Mouse (Mus musculus) left cerebral cortex, postnatal 4 days (tissue): Measurements from ENCODE around the gene Klk1b4. TPM values are rescaled to one million over a fixed set of nuclear protein-coding genes. Genes with fewer than 3 reads are reported as not detected.
"Not testable (repeated sequence)": the region's sequence is repeated elsewhere in the genome, so short reads cannot be mapped to it uniquely, and the experiment has no call there.

ENCODE experiments used
- DNase-seq: peaks from one replicate; pipeline ENCODE4 v3.0.0-alpha.2; 2022
- intact Hi-C: fragments of 180-260 bp; cut with DNase I; formaldehyde crosslinking; loops from one replicate; pipeline ENCODE4 v1.15.1; 2025
- total RNA-seq, 2 experiments: library from RNA; stranded (reverse); gene quantifications; 2 replicates each; pipeline ENCODE4 v1.2.3; 2021

Gene Klk1b4
- not detected for total RNA-seq

DNA sequence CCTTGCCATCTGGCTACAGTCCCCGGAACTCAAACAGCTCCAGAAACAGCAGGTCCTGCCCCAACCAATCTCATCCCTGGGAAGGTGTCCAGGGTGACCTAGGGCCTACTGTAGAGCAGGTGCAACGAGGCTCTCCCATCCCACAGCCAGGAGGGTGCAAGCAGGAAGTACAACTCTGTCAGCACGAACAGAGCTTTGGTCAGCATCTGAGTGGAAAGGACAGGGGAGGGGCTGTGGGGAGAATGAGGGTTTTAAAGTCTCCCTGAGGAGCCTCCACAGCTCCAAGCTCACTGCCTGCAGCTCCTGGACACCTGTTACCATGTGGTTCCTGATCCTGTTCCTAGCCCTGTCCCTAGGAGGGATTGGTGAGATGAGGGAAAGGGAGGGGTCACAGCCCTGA lies at the start of gene Klk1b4:
Gene Klk1b4, plus strand, starts transcription at position 301 of the 400 bp plus-strand sequence.
- DNase-seq, intact Hi-C loops: not testable (repeated sequence)

DNA sequence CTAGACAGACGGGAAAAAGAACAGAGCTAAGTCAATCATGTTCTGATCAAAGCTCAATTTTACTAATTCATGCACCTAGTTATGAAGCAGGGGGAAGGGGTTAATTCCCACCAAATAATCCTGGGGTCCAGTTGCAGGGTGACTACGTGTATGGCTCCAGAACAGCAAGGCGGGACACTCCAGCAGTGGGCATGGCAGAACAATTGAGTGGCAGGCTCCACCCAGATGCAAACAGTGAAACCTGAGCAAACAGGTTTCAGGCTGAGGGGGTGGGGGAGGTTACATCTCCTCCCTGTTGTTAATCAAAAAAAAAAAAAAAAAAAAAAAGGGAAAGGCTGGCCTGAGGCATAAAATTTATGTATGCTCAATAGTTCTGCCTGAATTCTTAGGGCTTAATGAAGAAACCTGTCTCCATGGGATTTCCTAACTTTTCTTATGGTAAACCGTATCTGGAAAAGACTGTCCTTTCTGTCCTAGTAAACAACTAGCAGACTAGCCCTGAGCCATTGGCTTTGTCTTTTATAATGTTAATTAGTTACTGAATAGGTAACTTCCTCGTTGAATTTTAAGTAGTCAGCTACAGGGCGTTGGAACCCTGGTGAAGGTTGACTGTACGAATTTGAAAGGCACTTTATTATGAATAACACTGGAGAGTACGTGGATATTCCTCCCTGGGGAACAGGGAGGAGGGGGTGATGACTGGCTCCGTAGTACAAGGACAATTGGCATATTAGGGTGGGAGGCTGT lies 27.8 kb upstream of the Klk1b4 start:
- DNase-seq: no peak
- intact Hi-C loops: no loop called here

GRCm38 (mm10) chr7:44186516-44186915 lies 20.7 kb upstream of the Klk1b4 start:
- intact Hi-C loops, DNase-seq: not testable (repeated sequence)

- DNase-seq, intact Hi-C loops: not testable (repeated sequence)
Measured at GRCm38 (mm10) chr7:44187936-44188335, 19.3 kb upstream of the Klk1b4 start, which contains the start of gene Klk1b24. Klk1b24 (plus strand) TSS chr7:44188236.

DNA sequence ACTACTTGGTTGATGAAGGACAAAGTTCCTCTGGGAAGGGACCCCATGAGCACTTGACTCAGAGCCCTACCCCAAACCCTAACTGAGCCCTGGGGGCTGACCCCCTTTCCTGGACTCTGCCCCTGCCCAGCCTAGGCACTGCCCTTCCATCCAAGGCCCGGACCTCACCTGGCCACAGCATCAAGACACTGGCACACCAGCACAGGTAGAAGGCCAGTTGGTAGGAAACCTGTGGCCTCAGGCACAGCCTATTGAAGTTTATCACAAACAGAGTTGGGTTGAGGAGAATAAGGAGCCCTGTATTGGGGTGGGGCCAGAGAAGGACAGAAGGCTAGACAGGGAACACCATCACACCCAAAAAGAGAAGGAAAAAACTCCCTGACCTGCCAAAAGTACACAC lies 13.8 kb upstream of the Klk1b4 start:
- intact Hi-C loops, DNase-seq: not testable (repeated sequence)

DNA sequence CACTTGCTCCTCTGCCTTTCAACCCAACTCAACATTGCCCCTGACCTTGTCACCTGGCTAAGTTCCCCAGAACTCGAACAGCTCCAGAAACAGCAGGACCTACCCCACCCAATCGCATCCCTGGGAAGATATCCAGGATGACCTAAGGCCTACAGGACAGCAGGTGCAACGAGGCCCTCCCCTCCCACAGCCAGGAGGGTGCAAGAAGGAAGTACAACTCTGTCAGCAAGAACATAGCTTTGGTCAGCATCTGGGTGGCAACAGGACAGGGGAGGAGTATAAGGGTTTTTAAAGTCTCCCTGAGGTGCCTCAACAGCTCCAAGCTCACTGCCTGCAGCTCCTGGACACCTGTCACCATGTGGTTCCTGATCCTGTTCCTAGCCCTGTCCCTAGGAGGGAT lies 9.3 kb upstream of the Klk1b4 start, which contains the start of gene Klk1b3:
Gene Klk1b3, plus strand, starts transcription at position 301 of the 400 bp plus-strand sequence.
- intact Hi-C loops: no loop called here
- no peak for DNase-seq

GRCm38 (mm10) chr7:44208307-44208706 lies 1.1 kb downstream of the Klk1b4 start:
- no peak for DNase-seq
- intact Hi-C loops: no loop called here

DNA sequence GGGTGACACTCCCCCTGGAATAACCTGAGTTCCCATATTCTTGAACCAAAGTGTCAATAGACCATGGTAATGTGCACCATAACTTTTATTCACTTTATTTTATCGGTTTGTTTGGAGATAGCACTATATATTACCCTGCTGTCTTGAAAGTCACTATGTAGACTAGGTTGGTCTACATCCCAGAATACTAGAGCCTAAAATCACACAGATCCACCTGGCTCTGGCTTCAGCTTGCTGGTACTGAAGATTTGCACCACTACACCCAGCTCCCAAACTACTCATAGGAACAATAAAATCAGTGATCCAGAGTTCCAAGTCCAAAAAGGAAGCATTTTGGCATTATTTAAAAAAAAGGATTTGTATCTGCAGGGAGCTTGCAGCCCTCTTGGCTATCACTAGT lies 8.4 kb downstream of the Klk1b4 start, which contains the start of gene Klk1b5:
Gene Klk1b5, plus strand, starts transcription at position 301 of the 400 bp plus-strand sequence.
- DNase-seq: no peak
- intact Hi-C loops: no loop called here

DNA sequence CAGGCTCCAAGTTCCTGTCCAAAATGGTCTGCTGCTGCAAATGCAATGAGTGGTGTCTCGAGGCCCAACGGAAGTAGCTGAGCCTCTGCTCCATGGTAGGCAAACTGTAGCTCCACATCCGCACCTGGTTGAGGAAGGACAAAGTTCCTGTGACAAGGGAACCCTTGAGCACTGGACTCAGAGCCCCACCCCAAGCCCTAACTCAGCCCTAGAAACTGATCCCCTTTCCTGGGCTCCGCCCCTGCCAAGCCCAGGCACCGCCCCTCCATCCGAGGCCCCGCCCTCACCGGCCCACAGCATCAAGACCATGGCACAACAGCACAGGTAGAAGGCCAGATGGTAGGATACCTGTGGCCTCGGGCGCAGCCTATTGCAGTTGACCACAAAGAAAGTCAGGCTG lies 14.4 kb downstream of the Klk1b4 start:
- intact Hi-C loops: not testable (repeated sequence)

GRCm38 (mm10) chr7:44222335-44222734 lies 15.1 kb downstream of the Klk1b4 start:
- intact Hi-C loops, DNase-seq: not testable (repeated sequence)

More for the DNA sequence above, 14.4 kb downstream of the Klk1b4 start:
- DNase-seq: not testable (repeated sequence)

GRCm38 (mm10) chr7:44225076-44225475 lies 17.8 kb downstream of the Klk1b4 start, which contains the start of gene Klk1:
Klk1 (plus strand) TSS chr7:44225360.
- intact Hi-C loops: no loop called here
- no peak for DNase-seq

DNA sequence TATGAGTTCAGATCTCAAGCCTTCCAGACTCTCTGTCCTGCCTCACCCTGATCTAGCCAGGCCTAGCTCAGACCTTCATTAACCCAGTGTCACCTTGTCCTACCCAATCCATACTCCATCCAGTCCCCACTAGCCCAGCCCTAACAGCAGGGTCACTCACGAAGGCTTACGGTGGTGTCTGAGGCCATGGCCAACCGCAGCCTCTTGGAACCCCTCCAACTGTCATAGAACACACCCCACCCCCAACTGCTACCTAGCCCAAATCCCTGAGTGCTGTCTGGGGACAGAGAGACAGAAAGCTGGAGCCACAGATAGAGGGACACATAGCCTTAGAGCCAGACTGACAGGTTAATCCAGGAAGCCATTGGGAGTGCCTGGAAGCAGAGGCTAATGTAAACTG lies 28.7 kb downstream of the Klk1b4 start, which contains the start of gene Gm36864:
Gene Gm36864, plus strand, starts transcription at position 269 of the 400 bp plus-strand sequence.
- intact Hi-C loops: no loop called here
- DNase-seq: no peak

GRCm38 (mm10) chr7:44239913-44240312 lies 32.7 kb downstream of the Klk1b4 start:
- DNase-seq: no peak
- intact Hi-C loops: no loop called here

DNA sequence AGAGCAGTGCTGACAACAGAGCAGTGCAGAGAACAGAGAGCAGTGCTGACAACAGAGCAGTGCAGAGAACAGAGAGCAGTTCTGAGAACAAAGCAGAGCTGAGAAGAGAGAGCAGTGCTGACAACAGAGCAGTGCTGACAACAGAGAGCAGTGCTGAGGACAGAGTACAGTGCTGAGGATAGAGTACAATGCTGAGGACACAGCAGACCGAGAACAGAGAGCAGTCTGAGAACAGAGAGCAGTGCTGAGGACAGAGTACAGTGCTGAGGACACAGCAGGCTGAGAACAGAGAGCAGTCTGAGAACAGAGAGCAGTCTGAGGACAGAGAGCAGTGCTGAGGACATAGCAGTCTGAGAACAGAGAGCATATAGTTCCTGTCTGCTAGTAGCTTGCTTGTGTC lies 33.5 kb downstream of the Klk1b4 start:
- intact Hi-C loops: no loop called here
- DNase-seq: no peak

DNA sequence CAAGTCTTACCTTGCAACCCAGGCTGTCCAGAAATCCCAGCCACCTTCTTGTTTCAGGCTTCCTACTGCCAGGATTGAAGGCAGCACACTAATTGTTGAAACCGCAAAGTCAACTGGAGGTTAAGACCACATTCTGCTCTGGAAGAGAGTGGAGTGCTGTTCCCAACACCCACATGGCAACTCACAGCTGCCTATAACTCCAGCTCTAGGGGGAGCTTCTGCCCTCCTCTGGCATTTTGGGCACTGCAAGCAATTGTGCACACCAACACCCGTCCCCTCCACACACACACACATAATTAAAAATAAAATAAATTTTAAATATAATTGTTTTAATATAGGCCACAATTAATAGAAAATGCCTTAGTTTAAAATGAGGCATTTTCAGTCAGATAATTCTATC lies 33.9 kb downstream of the Klk1b4 start:
- intact Hi-C loops: no loop called here
- DNase-seq: no peak

- DNase-seq: no peak
- intact Hi-C loops: no loop called here
Measured at GRCm38 (mm10) chr7:44244080-44244479, 36.8 kb downstream of the Klk1b4 start.

DNA sequence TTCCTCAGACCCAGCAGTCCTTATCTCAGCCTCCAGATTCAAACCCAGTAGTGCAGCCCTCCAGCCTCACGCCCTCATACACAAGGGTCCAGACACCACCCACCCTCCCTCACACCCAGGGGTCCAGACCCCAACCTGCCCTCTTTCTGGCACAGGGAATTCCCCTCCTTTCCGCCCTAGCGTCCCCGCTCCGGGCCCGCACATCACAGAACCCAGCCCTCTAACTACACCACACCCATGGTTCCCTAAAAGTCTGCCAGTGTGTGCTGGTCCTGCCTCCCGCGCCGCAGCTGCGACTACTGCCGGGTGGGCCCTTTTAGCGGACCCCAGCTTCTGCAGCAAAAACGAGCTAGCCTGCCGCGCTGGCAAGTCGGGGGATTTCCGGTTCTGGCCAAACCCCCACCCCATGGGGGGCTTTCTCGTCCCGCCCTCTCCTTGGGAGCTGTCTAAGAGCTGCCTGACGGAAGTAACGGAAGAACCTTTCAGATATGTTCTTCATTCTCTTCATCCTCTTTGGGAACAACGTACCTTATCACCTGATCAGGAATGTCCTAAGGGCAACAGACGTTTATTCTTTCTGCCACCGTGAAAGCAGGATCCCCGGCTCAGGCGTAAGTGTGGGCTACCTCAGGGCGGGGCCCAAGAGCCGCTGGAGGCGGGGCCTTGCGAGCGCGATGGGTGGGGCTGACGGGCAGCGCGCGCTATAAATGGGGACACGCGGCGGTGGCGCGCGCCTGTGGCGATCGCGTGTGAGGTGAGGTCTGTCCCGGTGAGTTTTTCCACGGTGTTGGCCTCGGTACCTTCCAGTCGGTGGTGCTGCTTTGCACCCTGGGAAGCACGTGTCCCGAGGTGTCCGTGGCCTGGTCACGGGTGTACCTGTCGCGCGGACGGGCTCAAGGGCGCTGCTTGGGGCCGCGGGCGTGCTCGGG lies 39.1 kb downstream of the Klk1b4 start, which contains the start of the genes 1700028J19Rik and 2410002F23Rik:
Gene 1700028J19Rik, minus strand, starts transcription at position 641 of the 929 bp plus-strand sequence.
Gene 2410002F23Rik, plus strand, starts transcription at position 668 of the 929 bp plus-strand sequence.
- intact Hi-C loops: no loop called here
- DNase-seq: peak; percentile 96

DNA sequence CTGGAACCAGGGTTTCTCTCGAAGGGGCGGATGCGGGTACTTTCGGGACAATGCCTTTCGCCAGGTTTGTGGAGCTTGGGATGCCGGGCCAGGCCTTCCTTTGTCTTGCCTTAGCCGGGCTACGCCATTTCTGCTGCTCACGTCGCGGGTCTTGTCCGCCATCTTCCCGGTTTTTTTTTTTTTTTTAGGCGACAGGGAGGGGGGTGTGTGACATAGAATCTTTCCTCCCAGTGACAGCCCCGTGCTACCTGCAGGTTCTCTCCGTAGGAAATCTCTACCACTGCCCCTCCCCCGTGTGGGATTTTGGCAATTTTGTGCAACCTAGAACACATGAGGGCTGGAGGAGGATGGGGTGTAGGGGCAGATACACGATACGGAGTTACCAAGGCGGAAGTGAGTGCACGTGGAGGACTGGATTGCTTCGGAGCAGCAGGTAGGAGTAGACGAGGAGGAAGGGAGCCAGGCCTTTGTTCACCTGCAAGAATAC lies 39.8 kb downstream of the Klk1b4 start:
- no peak for DNase-seq
- intact Hi-C loops: no loop called here

- intact Hi-C loops: no loop called here
Measured at GRCm38 (mm10) chr7:44247971-44248370, 40.7 kb downstream of the Klk1b4 start.

GRCm38 (mm10) chr7:44249248-44249647 lies 42.0 kb downstream of the Klk1b4 start:
- no peak for DNase-seq
- intact Hi-C loops: no loop called here

More at GRCm38 (mm10) chr7:44247971-44248370, 40.7 kb downstream of the Klk1b4 start:
- no peak for DNase-seq
